Mouse (Mus musculus) embryonic facial prominence, embryonic 14.5 days (tissue): ENCODE results near the gene Myrfl. TPM values are rescaled to one million over a fixed set of nuclear protein-coding genes. Genes with fewer than 3 reads are reported as not detected.
A peak's percentile ranks its signal among the peaks of the same experiment; 100 is the strongest.

Source experiments
- ATAC-seq: fragments of 200-750 bp; cut with Nextera tagmentation; 2 replicates; pipeline ENCODE4 v1.8.0; 2017; ENCODE audit warnings: low read depth, moderate number of reproducible peaks, moderate TSS enrichment
- DNase-seq: peaks from one replicate; pipeline ENCODE4 v3.0.0-alpha.2; 2015; ENCODE audit warnings: low spot score
- H3K27ac ChIP-seq: fragments of 300-500 bp; sonication (generic); replicated peaks from 2 replicates; pipeline ENCODE4 v1.5.1; 2014; ENCODE audit warnings: low read depth, mild to moderate bottlenecking, low read length, moderate library complexity
- H3K27me3 ChIP-seq: fragments of 300-500 bp; sonication (generic); replicated peaks from 2 replicates; pipeline ENCODE4 v1.6.1; 2014; ENCODE audit warnings: low read length; ENCODE audit not compliant: control insufficient read depth, insufficient read depth
- H3K36me3 ChIP-seq: fragments of 300-500 bp; sonication (generic); 2 replicates; pipeline ENCODE4 v1.6.1; 2014; ENCODE audit warnings: low read length, mixed read lengths; ENCODE audit not compliant: control insufficient read depth, insufficient read depth
- H3K4me1 ChIP-seq: fragments of 300-500 bp; sonication (generic); 2 replicates; pipeline ENCODE4 v1.6.1; 2014; ENCODE audit warnings: antibody characterized with exemption, low read length; ENCODE audit not compliant: control insufficient read depth, insufficient read depth
- H3K4me2 ChIP-seq: fragments of 300-500 bp; sonication (generic); 2 replicates; pipeline ENCODE4 v1.6.1; 2014; ENCODE audit warnings: low read depth, mild to moderate bottlenecking, low read length, moderate library complexity, mixed read lengths
- H3K4me3 ChIP-seq: fragments of 300-500 bp; sonication (generic); 2 replicates; pipeline ENCODE4 v1.5.1; 2014; ENCODE audit warnings: low read depth, mild to moderate bottlenecking, low read length
- H3K9ac ChIP-seq: fragments of 300-500 bp; sonication (generic); 2 replicates; pipeline ENCODE4 v1.6.1; 2014; ENCODE audit warnings: low read depth, mild to moderate bottlenecking, low read length, moderate library complexity, mixed read lengths
- H3K9me3 ChIP-seq: fragments of 300-500 bp; sonication (generic); 2 replicates; pipeline ENCODE4 v1.6.1; 2016; ENCODE audit warnings: low read length; ENCODE audit not compliant: control insufficient read depth
- WGBS: fragments of 180-500 bp; shearing (Covaris S2); extraction: QIAGEN DNeasy Blood & Tissue Kit; methylation state at CpG from one replicate; pipeline ENCODE4 v1.1.7; 2014; 5-methylcytosine and 5-hydroxymethylcytosine counted together
- polyA plus RNA-seq: library from polyadenylated mRNA; unstranded; fragments of >200 nt; fragmentation: Nextera tagmentation; extraction: Ambion mirVana; gene quantifications from 2 replicates; pipeline ENCODE4 v1.2.1, GENCODE M21; 2014

Gene Myrfl
- polyA plus RNA-seq, 1 experiment from 2014 or later, result 0.31 TPM

DNA sequence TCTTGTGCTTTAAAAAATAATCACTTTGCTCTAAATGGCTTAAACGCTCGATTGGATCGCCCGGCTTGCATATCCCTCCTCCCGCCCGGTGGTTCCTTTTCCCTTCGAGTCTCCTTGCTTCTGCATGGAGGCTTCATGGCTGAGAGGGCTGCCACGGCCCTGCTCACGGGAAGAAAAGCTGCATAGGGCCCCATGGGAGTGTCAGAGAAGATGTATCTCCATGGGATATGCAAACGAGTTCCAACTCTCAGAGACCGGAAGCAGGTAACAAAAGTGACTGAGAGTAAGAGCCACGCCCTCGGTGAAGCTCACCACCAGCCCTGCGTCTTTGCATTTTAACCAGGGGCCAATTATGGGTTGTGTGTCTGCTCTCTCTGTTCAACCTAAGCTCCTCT, 24.7 kb downstream of the Myrfl start:
- no peaks in the 10 kb centered on the region for H3K27me3 ChIP-seq
- H3K4me3 ChIP-seq, result no peak overlapping the region
- no peak overlapping the region for H3K27ac ChIP-seq
- H3K36me3 ChIP-seq, result no peaks in the 10 kb centered on the region
- H3K4me1 ChIP-seq, result no peaks in the 10 kb centered on the region
- H3K9ac ChIP-seq, result no peak overlapping the region
- 77% methylated on average over 14 of the region's 14 CpGs for WGBS
- no peaks in the 10 kb centered on the region for H3K9me3 ChIP-seq
- DNase-seq, result no peak
- ATAC-seq, result no peak
- H3K4me2 ChIP-seq, result no peak overlapping the region

GRCm38 (mm10) chr10:116871329-116872015, 25.2 kb downstream of the Myrfl start:
- DNase-seq (no peak), ATAC-seq (no peak)
- Histone ChIP-seq H3K4me1 (no peaks in the 10 kb centered on the region), H3K4me3 (no peak overlapping the region), H3K27ac (no peak overlapping the region), H3K9ac (no peak overlapping the region), H3K36me3 (no peaks in the 10 kb centered on the region), H3K9me3 (no peaks in the 10 kb centered on the region), H3K27me3 (no peaks in the 10 kb centered on the region), H3K4me2 (no peak overlapping the region)
- WGBS, result 83% methylated on average over 12 of the region's 12 CpGs

DNA sequence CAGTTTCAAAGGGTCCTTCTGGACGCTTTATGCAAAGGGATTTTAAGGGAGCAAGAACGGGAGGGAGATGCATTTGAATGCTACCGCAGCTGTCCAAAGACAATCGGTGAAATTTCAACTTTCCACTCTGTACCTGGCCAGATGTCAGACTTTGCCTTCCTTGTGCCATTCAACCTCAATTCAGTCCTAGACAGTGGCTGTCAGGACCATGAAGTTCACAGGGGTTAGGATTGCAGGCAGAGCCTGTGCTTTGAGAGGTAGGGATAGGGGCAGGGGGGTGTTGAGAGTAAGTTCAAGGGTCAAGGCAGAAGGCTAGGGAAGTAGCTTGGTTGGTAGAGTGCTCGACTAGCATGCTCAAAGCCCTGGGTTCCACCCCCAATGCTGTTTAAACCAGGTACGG, 25.9 kb downstream of the Myrfl start:
- WGBS, result 81% methylated on average over 6 of the region's 6 CpGs
- Histone ChIP-seq H3K4me3 (no peak overlapping the region), H3K4me2 (no peak overlapping the region), H3K36me3 (no peaks in the 10 kb centered on the region), H3K27ac (no peak overlapping the region), H3K9ac (no peak overlapping the region), H3K9me3 (no peaks in the 10 kb centered on the region), H3K4me1 (no peaks in the 10 kb centered on the region), H3K27me3 (no peaks in the 10 kb centered on the region)
- DNase-seq (no peak), ATAC-seq (no peak)

GRCm38 (mm10) chr10:116853159-116853845, 43.4 kb downstream of the Myrfl start:
- H3K9me3 ChIP-seq, result no peaks in the 10 kb centered on the region
- no peak overlapping the region for H3K4me2 ChIP-seq
- H3K27ac ChIP-seq, result no peak overlapping the region
- H3K9ac ChIP-seq, result no peak overlapping the region
- no peaks in the 10 kb centered on the region for H3K4me1 ChIP-seq
- H3K27me3 ChIP-seq, result no peaks in the 10 kb centered on the region
- 84% methylated on average over 11 of the region's 11 CpGs for WGBS
- DNase-seq (no peak), ATAC-seq (no peak)
- no peak overlapping the region for H3K4me3 ChIP-seq
- no peaks in the 10 kb centered on the region for H3K36me3 ChIP-seq

GRCm38 (mm10) chr10:116848749-116849473, 47.8 kb downstream of the Myrfl start:
- H3K4me3 ChIP-seq, result no peak overlapping the region

DNA sequence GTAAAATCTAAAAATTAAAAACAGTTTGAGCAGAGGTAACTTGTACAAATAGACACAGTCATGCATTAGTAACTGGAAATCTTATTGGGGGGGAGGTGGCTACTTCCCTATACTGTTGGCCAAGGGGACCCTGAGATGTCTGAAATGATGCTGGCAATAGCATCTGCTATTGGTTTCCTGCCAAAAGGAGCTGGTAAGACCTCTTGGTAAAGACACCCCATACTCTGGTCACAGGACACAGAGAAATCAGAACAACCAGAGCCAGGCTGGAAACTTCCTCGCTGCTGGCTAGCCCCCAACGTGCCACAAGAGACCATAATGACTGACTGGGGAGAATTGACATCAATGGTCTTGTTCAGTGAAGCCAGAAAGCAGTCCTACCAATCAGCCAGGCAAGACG, 55.2 kb downstream of the Myrfl start:
- WGBS, result 73% methylated on average over 3 of the region's 3 CpGs
- H3K36me3 ChIP-seq, result no peaks in the 10 kb centered on the region
- ATAC-seq (no peak), DNase-seq (no peak)
- no peak overlapping the region for H3K9ac ChIP-seq
- no peak overlapping the region for H3K4me3 ChIP-seq
- no peaks in the 10 kb centered on the region for H3K9me3 ChIP-seq
- H3K27me3 ChIP-seq, result no peaks in the 10 kb centered on the region
- no peak overlapping the region for H3K27ac ChIP-seq
- no peaks in the 10 kb centered on the region for H3K4me1 ChIP-seq
- H3K4me2 ChIP-seq, result no peak overlapping the region

More at GRCm38 (mm10) chr10:116848749-116849473, 47.8 kb downstream of the Myrfl start:
- no peaks in the 10 kb centered on the region for H3K4me1 ChIP-seq
- peak overlapping the region; percentile 36 for H3K4me2 ChIP-seq
- WGBS, result 17% methylated on average over 22 of the region's 22 CpGs
- H3K36me3 ChIP-seq, result no peaks in the 10 kb centered on the region
- ATAC-seq (peak; percentile 71), DNase-seq (peak; percentile 84)
- H3K9me3 ChIP-seq, result no peaks in the 10 kb centered on the region
- no peak overlapping the region for H3K27ac ChIP-seq
- H3K9ac ChIP-seq, result peak overlapping the region; percentile 5; the same call in 1 of the 2 replicates
- no peaks in the 10 kb centered on the region for H3K27me3 ChIP-seq

DNA sequence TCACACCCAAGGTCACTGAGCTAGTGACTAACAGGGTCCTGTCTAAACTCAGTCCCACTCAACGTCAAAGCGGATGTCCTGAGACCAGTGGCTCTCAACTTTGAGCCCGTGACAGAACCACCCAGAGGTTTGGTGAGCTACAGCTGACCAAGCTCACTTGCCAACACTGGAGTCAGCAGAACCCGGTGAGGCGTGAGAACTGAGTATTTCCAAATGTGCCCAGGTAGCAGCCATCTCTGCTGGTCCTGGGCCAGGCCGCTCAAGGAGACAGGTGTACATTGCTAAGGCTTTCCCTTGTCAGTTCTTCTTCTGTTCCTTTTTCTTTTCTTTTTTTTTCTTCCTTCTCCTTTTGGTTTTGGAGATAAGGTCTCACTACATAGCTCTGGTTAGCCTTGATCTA, 66.0 kb downstream of the Myrfl start:
- Histone ChIP-seq H3K27me3 (no peaks in the 10 kb centered on the region), H3K9ac (no peak overlapping the region), H3K9me3 (no peaks in the 10 kb centered on the region), H3K4me2 (no peak overlapping the region), H3K36me3 (no peaks in the 10 kb centered on the region), H3K27ac (no peak overlapping the region), H3K4me3 (no peak overlapping the region), H3K4me1 (0 out of 2 replicates have a peak, but pooled peaks cover 3% of the 10 kb centered on the region)
- ATAC-seq (no peak), DNase-seq (no peak)
- WGBS, result 83% methylated on average over 6 of the region's 6 CpGs

- peak; percentile 89; the same call in 1 of the 2 replicates for ATAC-seq
- peak; percentile 68 for DNase-seq
- 0 out of 2 replicates have a peak overlapping the region, but pooled peaks have one; percentile 10 for H3K27ac ChIP-seq
Measured at GRCm38 (mm10) chr10:116828099-116828498, 68.6 kb downstream of the Myrfl start.

More at GRCm38 (mm10) chr10:116828099-116828498, 68.6 kb downstream of the Myrfl start:
- no peaks in the 10 kb centered on the region for H3K27me3 ChIP-seq
- WGBS, result 28% methylated on average over 4 of the region's 4 CpGs
- no peaks in the 10 kb centered on the region for H3K36me3 ChIP-seq
- H3K4me1 ChIP-seq, result 0 out of 2 replicates have a peak, but pooled peaks cover 3% of the 10 kb centered on the region
- no peaks in the 10 kb centered on the region for H3K9me3 ChIP-seq
- no peak overlapping the region for H3K4me3 ChIP-seq
- no peak overlapping the region for H3K9ac ChIP-seq
- H3K4me2 ChIP-seq, result no peak overlapping the region
